Mouse (Mus musculus) MEL (cell line): ENCODE data around the gene Slco3a1. TPM values are rescaled to one million over a fixed set of nuclear protein-coding genes. Genes with fewer than 3 reads are reported as not detected.

Experiments
- DNase-seq: peaks from one replicate; pipeline ENCODE4 v3.0.0; 2011; ENCODE audit warnings: low read depth, low spot score
- H3K27ac ChIP-seq: 2 replicates; pipeline ENCODE4 v1.5.1; 2012; ENCODE audit warnings: low read depth, mild to moderate bottlenecking, control low read depth, low read length, moderate library complexity; ENCODE audit not compliant: control insufficient read depth
- H3K27me3 ChIP-seq, 2 experiments: fragments of 150-350 bp in 1 of 2; sonication (generic) in 1 of 2; 2 replicates each; pipeline ENCODE4 v1.6.1; 2012; ENCODE audit warnings: low read length in 2 of 2, mild to moderate bottlenecking in 2 of 2, improper control_type of control experiment in 1 of 2, moderate library complexity in 1 of 2; ENCODE audit not compliant: insufficient read depth in 2 of 2, control insufficient read depth in 1 of 2
- H3K36me3 ChIP-seq, 2 experiments: 2 replicates each; pipeline ENCODE4 v1.6.1; 2012 to 2014; ENCODE audit warnings: low read length in 2 of 2, improper control_type of control experiment in 1 of 2, inconsistent platforms in 1 of 2, mild to moderate bottlenecking in 1 of 2; ENCODE audit not compliant: insufficient read depth in 2 of 2, control insufficient read depth in 1 of 2
- H3K4me1 ChIP-seq, 2 experiments: fragments of 150-350 bp in 1 of 2; sonication (generic) in 1 of 2; 2 replicates each; pipeline ENCODE4 v1.6.1; 2012; ENCODE audit warnings: low read length in 2 of 2, improper control_type of control experiment in 1 of 2, mild to moderate bottlenecking in 1 of 2; ENCODE audit not compliant: insufficient read depth in 2 of 2, control insufficient read depth in 1 of 2
- H3K4me3 ChIP-seq, 2 experiments: fragments of 150-350 bp in 1 of 2; sonication (generic) in 1 of 2; 2 replicates each; pipeline ENCODE4 v1.5.1; 2012; ENCODE audit warnings: low read depth in 2 of 2, low read length in 2 of 2, mild to moderate bottlenecking in 2 of 2, moderate library complexity in 2 of 2, control low read depth in 1 of 2, improper control_type of control experiment in 1 of 2; ENCODE audit not compliant: control insufficient read depth in 1 of 2, insufficient read depth in 1 of 2
- H3K79me2 ChIP-seq: 2 replicates; pipeline ENCODE4 v1.6.1; 2012; ENCODE audit warnings: mild to moderate bottlenecking, low read length, moderate library complexity; ENCODE audit not compliant: control insufficient read depth, poor library complexity, insufficient read depth
- H3K9ac ChIP-seq: 2 replicates; pipeline ENCODE4 v1.6.1; 2012; ENCODE audit warnings: low read depth, mild to moderate bottlenecking, control low read depth, low read length, moderate library complexity; ENCODE audit not compliant: control insufficient read depth, poor library complexity, severe bottlenecking
- H3K9me3 ChIP-seq: fragments of 150-350 bp; sonication (generic); replicated peaks from 2 replicates; pipeline ENCODE4 v1.6.1; 2012; ENCODE audit warnings: mild to moderate bottlenecking, low read length, improper control_type of control experiment, moderate library complexity; ENCODE audit not compliant: insufficient read depth
- CHD1 ChIP-seq: IDR thresholded peaks from 2 replicates; pipeline ENCODE4 v1.6.1; 2012; ENCODE audit warnings: low read depth, mild to moderate bottlenecking, inconsistent platforms, low read length, improper control_type of control experiment
- E2F4 ChIP-seq: IDR thresholded peaks from 2 replicates; pipeline ENCODE4 v1.6.1; 2011; ENCODE audit warnings: low read depth, low read length, improper control_type of control experiment, borderline replicate concordance
- EP300 ChIP-seq, 2 experiments: IDR thresholded peaks; 2 replicates each; pipeline ENCODE4 v1.6.1; 2011; ENCODE audit warnings: improper control_type of control experiment in 2 of 2, low read length in 2 of 2, low read depth in 1 of 2, mild to moderate bottlenecking in 1 of 2
- ETS1 ChIP-seq: IDR thresholded peaks from 2 replicates; pipeline ENCODE4 v1.6.1; 2012; ENCODE audit warnings: low read depth, mild to moderate bottlenecking, inconsistent platforms, low read length, improper control_type of control experiment, moderate library complexity
- HCFC1 ChIP-seq: IDR thresholded peaks from 2 replicates; pipeline ENCODE4 v1.6.1; 2012; ENCODE audit warnings: low read depth, mild to moderate bottlenecking, inconsistent platforms, low read length, improper control_type of control experiment, moderate library complexity
- MAX ChIP-seq: IDR thresholded peaks from 2 replicates; pipeline ENCODE4 v1.6.1; 2011; ENCODE audit warnings: low read length, improper control_type of control experiment
- MXI1 ChIP-seq: IDR thresholded peaks from 2 replicates; pipeline ENCODE4 v1.6.1; 2011; ENCODE audit warnings: mild to moderate bottlenecking, low read depth, low read length, improper control_type of control experiment
- NELFE ChIP-seq: IDR thresholded peaks from 2 replicates; pipeline ENCODE4 v1.6.1; 2011; ENCODE audit warnings: low read depth, low read length, improper control_type of control experiment
- NRF1 ChIP-seq: IDR thresholded peaks from 2 replicates; pipeline ENCODE4 v1.6.1; 2014; ENCODE audit warnings: low read depth, mild to moderate bottlenecking, inconsistent platforms, low read length, improper control_type of control experiment, moderate library complexity; ENCODE audit not compliant: poor library complexity, insufficient read depth, severe bottlenecking
- POLR2A ChIP-seq, 2 experiments: IDR thresholded peaks; 2 replicates each; pipeline ENCODE4 v1.6.1; 2011 to 2012; ENCODE audit warnings: low read length in 2 of 2, mild to moderate bottlenecking in 2 of 2, control low read depth in 1 of 2, improper control_type of control experiment in 1 of 2, low read depth in 1 of 2, moderate library complexity in 1 of 2; ENCODE audit not compliant: control insufficient read depth in 1 of 2, insufficient read depth in 1 of 2, poor library complexity in 1 of 2
- POLR2AphosphoS5 ChIP-seq: IDR thresholded peaks from 2 replicates; pipeline ENCODE4 v1.6.1; 2012; ENCODE audit warnings: low read depth, borderline replicate concordance, mild to moderate bottlenecking, inconsistent platforms, low read length, moderate library complexity, mixed read lengths
- RAD21 ChIP-seq: IDR thresholded peaks from 2 replicates; pipeline ENCODE4 v1.6.1; 2011; ENCODE audit warnings: mild to moderate bottlenecking, low read depth, low read length, improper control_type of control experiment
- RCOR1 ChIP-seq: IDR thresholded peaks from 2 replicates; pipeline ENCODE4 v1.6.1; 2012; ENCODE audit warnings: low read depth, mild to moderate bottlenecking, inconsistent platforms, low read length, improper control_type of control experiment
- SIN3A ChIP-seq: IDR thresholded peaks from 2 replicates; pipeline ENCODE4 v1.6.1; 2012; ENCODE audit warnings: low read length, improper control_type of control experiment, inconsistent platforms
- USF1 ChIP-seq: IDR thresholded peaks from 2 replicates; pipeline ENCODE4 v1.6.1; 2014; ENCODE audit warnings: low read depth, mild to moderate bottlenecking, inconsistent platforms, low read length, improper control_type of control experiment, moderate library complexity
- ZC3H11A ChIP-seq: IDR thresholded peaks from 2 replicates; pipeline ENCODE4 v1.6.1; 2012; ENCODE audit warnings: low read depth, mild to moderate bottlenecking, inconsistent platforms, low read length, improper control_type of control experiment
- ZNF384 ChIP-seq: IDR thresholded peaks from 2 replicates; pipeline ENCODE4 v1.6.1; 2012; ENCODE audit warnings: low read depth, mild to moderate bottlenecking, inconsistent platforms, low read length, improper control_type of control experiment
- polyA plus RNA-seq, 2 experiments: library from polyadenylated mRNA; stranded (reverse) in 1 of 2; unstranded in 1 of 2; fragments of >175 nt in 1 of 2; fragments of >200 nt in 1 of 2; gene quantifications; 2 replicates each; pipeline versions ENCODE4 v1.2.1 to v1.2.4; 2012; ENCODE audit warnings: low replicate concordance in 2 of 2, low read depth in 1 of 2; ENCODE audit not compliant: insufficient read length in 2 of 2, insufficient read depth in 1 of 2, missing spikeins in 1 of 2
- total RNA-seq: library from RNA; depleted of rRNA; stranded (reverse); fragments of 300-350 nt; gene quantifications from 2 replicates; pipeline ENCODE4 v1.2.3, GENCODE M21; 2012

Gene Slco3a1
- total and polyA plus RNA-seq, 3 experiments: 17.6 to 20.9 TPM; not detected in 1

GRCm38 (mm10) chr7:74525586-74525985 lies 29.0 kb downstream of the Slco3a1 start:
- Histone ChIP-seq H3K27me3 (no peaks in the 10 kb centered on the region), H3K79me2 (0 out of 2 replicates have a peak, but pooled peaks cover 3% of the 10 kb centered on the region), H3K4me1 (peaks cover 0 to 10% of the 10 kb centered on the region in 2 experiments; a peak in 3 of 4 replicates), H3K4me3 (no peak overlapping the region), H3K9ac (no peak overlapping the region), H3K9me3 (no peaks in the 10 kb centered on the region), H3K27ac (no peak overlapping the region), H3K36me3 (peaks cover 0 to 4% of the 10 kb centered on the region in 2 experiments)
- TF ChIP-seq SIN3A (no peak), RCOR1 (no peak), MXI1 (no peak), NELFE (no peak), POLR2A (IDR thresholded peaks at IDR 0.05; ENCODE audit: control insufficient read depth in 1 of 2, insufficient read depth in 1 of 2, low read depth in 1 of 2, low read length in 2 of 2, poor library complexity in 1 of 2) (no peak), EP300 (IDR thresholded peaks at IDR 0.05; ENCODE audit: low read depth in 1 of 2, low read length in 2 of 2) (no peak), RAD21 (no peak), ZNF384 (no peak), NRF1 (no peak)
- DNase-seq: no peak

GRCm38 (mm10) chr7:74524188-74524971 lies 30.2 kb downstream of the Slco3a1 start:
- TF ChIP-seq ZNF384 (peak; percentile 55; the same call in 1 of the 2 replicates), USF1 (no peak), CHD1 (no peak), POLR2A (IDR thresholded peaks at IDR 0.05; ENCODE audit: control insufficient read depth in 1 of 2, insufficient read depth in 1 of 2, low read depth in 1 of 2, low read length in 2 of 2, poor library complexity in 1 of 2) (no peak), MXI1 (no peak), HCFC1 (no peak), POLR2AphosphoS5 (no peak), E2F4 (no peak), ZC3H11A (no peak), ETS1 (peak; percentile 85), MAX (no peak)
- no peak for DNase-seq
- H3K79me2 ChIP-seq: 0 out of 2 replicates have a peak, but pooled peaks cover 3% of the 10 kb centered on the region
- no peaks in the 10 kb centered on the region for H3K27me3 ChIP-seq
- no peaks in the 10 kb centered on the region for H3K9me3 ChIP-seq
- peaks cover 0 to 4% of the 10 kb centered on the region in 2 experiments; a peak in 2 of 4 replicates for H3K36me3 ChIP-seq
- no peak overlapping the region for H3K4me3 ChIP-seq
- H3K27ac ChIP-seq: no peak overlapping the region
- H3K4me1 ChIP-seq: peaks cover 0 to 10% of the 10 kb centered on the region in 2 experiments; a peak in 3 of 4 replicates
- H3K9ac ChIP-seq: no peak overlapping the region
